Mouse (Mus musculus): ENCODE data around the gene Rps17. TPM values are rescaled to one million over a fixed set of nuclear protein-coding genes. Genes with fewer than 3 reads are reported as not detected.

The Rps17 gene
- 100 to 1,000 TPM; 818 to 856 TPM for total RNA-seq (2021)
- long read RNA-seq, experiment 1, transcript Rps17-201 (5 exons, 494 nt): major isoform, 79 of 101 reads
- long read RNA-seq, experiment 1, transcript Rps17-203 (4 exons, 660 nt): minor isoform, 17 of 101 reads
- long read RNA-seq, experiment 1, partial matches to known transcripts: 0 of 101 reads
- long read RNA-seq, experiment 1, other reads (novel, unspliced or antisense): 3 of 101 reads
- long read RNA-seq, experiment 2, transcript Rps17-203 (4 exons, 660 nt): minor isoform, 24 of 136 reads
- long read RNA-seq, experiment 2, transcript Rps17-201 (5 exons, 494 nt): major isoform, 110 of 136 reads
- long read RNA-seq, experiment 2, partial matches to known transcripts: 1 of 136 reads
- long read RNA-seq, experiment 2, other reads (novel, unspliced or antisense): 1 of 136 reads

DNA sequence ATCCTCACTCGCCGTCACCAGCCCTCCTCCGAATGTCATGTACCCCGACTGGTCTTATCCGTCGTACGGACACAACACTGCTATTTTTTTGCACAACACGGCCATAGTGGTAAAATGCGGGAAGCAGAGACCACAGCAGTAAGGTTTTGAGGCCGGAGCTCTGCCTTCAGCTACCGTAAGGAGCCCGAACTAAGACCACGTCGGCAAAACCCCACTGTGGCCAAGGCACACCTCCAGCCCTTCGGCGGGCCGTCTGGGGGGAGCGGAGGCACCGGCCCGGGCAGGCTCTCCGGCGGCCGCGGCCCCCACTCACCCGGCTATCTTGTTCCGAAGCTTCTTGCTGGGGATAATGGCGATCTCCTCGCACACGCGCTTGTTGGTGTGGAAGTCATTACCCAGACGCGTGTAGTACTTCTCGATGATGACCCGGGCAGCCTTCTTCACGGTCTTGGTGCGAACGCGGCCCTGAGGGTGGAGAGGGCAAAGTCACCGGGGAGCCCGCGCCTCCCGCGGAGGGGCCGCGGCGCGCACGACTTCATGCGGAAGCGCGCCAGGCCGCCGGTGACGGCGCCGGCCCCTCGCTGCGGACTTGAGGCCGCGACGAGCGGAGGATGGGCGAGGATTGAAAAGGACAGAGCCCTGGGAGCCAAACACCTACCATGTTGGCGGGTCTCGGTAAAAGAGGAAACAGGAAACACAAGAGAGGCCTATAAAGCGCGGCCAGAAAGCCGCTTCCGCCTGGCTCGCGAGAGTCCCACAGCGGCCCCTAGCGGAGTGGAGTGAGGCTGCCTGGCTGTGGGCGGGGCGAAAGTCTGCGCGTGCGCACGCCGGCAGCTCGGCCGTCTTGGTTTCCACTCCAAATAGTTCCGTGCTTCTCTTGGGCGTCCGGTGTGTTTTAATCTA is at the start of gene Rps17:
Gene Rps17 (minus strand): TSS at position 711 of the 903 bp plus-strand sequence.
- intact Hi-C loops (cut with DNase I): loop anchor here (5.0 kb wide), 3 partner anchors 178 to 487 kb away; partner anchors contain the start of gene Whamm
- DNase-seq: peak; percentile 100

DNA sequence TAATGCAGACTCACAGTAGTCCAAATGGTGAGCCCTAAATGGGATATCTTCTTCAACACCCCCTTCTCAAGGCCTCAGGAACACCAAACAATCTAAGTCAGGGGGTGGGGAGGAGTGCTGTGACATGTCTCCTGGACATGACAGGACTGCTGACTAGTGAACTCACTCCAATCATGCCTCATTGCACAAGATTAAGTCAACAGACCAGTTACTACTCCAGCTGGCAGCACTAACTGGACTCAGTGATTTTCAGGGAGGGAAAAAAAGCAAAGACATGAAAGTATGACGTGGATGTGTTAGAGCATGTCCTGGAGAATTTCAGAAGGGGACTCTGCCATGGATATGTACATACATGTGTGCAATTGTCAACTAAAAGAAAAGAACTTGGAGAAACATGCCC is 34.3 kb upstream of the Rps17 start:
- intact Hi-C loops (cut with DNase I): no loop called here
- no peak for DNase-seq

DNA sequence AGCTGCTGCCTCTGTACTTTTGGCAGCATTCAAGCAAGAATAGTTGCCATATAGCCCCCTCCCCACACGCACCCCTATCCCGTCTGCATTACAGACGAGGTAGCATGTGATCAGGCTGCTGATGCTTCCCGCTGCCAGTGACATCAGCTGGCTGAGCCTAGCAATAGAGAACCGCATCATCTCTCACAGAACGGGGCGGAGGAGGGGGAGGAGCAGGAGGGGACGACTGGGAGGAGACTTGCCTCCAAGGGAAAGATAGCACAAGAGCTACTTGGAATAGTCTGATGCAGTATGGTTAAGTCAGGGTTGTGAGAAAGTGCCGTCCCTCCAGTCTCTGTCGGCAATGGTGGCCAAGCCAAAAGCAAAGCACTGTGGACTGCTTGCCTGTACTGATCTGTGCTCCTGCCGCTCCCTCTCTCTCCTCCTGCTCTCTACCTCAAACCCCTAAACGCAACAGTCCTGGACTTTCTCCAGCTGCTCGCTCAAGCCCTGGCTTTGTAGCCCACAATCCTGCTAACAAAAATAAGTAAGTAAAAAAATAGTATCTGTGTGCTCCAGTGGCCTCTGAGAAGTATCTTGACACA is 27.4 kb upstream of the Rps17 start:
- intact Hi-C loops (cut with DNase I): no loop called here
- peak; percentile 21 to 34 for DNase-seq

DNA sequence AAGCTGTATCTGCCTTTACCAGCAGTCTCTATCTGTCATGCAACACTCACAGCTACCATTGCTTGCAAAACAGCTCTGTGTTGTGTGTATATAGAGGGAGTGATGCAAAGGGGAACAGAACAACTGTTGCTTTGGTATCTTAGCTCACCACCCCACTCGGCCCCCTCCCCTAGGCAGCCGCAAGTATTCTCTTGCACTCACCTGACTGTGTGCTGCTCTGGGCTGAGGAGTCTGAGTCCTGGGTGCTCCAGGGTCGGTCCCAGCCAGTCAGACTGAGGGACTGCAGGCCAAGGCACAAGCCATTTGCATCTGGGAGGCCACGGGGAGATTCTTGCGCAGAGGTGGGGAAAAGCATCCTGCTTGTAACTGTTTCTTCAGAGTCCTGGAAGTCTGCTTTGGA is 26.8 kb upstream of the Rps17 start:
- intact Hi-C loops (cut with DNase I): no loop called here
- DNase-seq: no peak

DNA sequence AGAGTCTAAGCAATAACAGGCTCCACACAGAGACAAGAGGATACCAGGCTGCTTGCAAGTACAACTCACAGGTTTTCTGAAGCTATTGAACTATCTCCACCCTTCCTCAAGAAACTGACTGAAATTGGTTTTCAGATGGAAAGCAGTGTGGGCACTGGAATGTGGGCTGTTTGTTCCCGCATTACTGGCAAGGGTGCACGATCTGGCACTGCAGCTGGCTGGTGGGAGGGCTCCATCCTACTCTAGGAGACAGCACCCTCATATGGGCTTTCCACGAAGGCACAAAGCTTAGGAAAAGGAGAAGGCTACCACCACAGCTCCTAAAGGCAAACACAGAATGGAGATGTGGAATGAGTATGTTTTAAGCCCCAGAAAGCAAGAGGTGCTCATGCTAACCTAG is 24.7 kb upstream of the Rps17 start:
- intact Hi-C loops (cut with DNase I): no loop called here
- DNase-seq: no peak

DNA sequence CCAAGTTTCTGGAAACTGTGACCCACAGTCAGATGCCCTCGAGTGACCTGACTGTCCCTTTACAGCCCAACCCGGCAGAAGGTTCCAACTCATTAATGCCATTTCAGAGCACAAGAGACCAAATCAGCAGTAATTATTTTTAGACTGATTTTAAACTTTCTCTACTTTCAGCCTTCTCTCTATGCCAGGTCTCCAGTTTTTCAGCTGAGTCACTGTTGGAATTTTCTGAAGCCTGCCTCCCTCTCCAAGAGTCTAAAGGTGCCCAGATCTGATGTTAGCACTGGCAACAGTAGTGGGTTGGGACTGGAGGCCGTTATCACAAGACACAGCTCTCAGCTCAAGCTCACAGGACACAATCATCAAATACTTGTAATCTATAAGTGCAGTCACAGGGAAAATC is 22.9 kb upstream of the Rps17 start:
- intact Hi-C loops (cut with DNase I): no loop called here
- no peak for DNase-seq

DNA sequence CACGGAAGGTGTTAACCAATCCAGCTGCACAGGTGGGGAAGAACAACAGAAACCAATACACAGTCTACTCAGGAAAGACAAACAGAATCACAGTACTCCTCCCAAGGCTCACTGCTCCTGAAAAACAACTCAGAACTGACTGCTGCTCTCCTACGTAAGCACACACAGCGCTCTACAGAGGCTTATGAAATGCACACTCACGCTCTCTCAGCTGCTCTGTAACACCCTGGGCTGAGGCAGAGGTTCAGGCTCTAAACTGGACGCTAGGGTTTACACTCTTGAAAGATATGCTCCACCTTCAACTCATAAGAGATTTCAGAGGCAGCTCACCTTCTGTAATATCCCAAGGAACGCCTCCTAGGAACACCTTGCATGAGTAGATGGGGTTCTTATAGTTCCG is 11.9 kb upstream of the Rps17 start:
- intact Hi-C loops (cut with DNase I): no loop called here
- no peak for DNase-seq

DNA sequence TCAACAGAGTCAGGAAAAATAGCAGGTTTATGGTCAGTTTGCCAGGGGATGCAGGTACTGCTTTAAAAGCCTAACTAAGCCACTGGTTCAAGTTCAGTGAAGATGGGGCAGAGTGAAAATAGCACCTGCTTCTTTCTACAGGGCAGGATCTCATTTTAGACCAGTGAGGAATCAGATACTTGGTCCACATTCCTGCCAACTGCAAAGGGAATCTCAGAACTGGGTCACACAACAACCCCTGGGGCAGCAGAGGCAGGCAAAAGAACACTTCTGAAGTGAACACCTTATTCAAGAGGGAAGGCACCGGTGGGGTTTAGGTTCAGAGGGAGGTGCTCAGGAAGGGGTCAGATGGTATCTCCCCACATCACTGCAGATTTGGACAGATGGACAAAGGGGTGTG is 11.3 kb upstream of the Rps17 start:
- DNase-seq: no peak
- intact Hi-C loops (cut with DNase I): no loop called here

DNA sequence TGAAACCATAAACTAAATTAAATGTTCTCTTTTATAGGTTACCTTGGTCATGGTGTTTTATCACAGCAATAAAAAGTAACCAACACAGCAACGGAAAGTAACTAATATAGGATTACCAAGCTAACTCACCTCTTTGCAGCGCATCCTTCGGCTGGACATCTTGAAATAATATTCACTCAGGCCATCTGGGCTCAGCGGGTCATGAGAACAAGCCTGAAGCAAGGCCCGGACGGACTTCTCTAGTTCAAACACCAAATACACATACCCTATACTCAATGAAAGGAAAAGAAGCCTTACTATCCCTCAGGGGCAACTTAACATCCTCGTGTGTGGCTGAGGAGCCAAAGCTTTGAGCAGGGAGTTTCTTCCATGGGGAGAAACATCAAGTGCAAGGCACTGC is 10.7 kb upstream of the Rps17 start:
- DNase-seq: no peak
- intact Hi-C loops (cut with DNase I): no loop called here

DNA sequence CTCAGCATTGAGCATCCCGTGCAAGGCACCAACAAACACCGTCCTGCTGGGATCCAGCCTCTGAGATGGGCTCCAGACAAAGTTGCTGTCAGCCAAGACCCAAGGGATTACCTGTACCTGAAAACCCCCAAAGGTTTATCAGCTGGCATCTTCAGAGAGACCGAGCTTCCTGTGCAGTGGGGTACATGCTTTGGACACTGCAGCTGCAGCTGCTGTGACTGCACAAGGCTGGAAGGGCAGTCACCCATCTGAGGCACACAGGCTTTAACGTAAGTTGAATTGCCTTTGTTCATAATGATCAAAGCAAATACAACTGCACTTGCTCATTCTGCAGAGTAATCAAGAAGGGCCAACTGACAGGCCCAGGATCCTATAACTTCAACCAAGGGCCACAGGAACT is 6.8 kb upstream of the Rps17 start:
- intact Hi-C loops (cut with DNase I): no loop called here
- DNase-seq: no peak

DNA sequence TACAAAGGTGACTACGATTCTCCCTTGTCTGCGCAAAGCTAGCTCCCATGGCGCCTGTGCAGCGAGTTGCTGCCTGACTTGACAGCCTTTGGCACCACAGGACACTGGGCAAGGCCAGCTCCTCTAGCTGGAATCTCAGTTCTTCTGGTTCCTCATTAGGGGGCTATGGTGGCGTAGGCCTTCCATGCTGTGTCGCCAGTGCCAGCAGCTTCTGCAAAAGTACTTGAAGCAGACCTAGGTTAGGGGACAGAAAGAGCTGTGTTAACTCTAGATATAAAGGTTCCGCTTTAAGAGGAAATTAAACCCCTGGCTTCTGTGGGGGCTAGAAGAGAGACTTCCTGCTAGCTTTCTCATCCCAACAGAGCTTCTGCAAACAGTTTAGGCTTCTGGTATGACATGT is 3.2 kb upstream of the Rps17 start:
- no peak for DNase-seq
- intact Hi-C loops (cut with DNase I): loop anchor here (5.0 kb wide), 2 partner anchors 174 to 224 kb away; partner anchors contain the start of gene Whamm

DNA sequence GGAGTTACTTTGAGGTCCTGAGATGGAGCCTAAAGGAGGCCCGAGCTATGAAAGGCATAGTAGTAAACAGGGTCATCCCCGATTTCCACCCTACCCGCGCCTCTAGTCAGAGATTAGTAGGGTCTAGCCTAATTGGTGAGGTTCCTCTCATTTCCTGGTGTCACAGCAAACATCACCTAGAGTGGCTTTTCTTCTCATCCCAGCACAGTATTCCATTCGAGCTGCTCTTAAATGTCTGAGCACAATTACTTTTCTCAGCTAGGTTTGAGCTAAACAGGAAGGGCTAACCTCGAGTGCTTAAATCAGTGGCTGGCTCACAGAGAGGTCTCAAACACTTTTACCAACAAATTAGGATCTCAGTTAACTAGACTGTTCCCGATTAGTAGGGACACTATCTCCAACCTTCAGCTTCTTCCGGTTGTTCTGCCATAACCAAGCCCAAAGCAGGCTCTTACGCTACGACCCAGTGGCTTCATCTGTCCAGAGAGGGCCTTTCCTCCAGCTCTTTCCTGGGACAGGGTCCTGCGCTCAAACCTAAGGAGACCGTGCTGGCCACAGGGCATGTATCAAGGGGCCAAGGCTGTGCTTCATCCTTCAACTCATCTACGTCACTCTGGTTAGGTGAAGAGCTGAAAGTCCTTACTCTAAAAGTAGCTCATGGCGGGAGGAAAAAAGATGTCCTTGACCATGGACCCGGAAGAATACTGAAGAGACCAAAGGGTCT is 555 bp upstream of the Rps17 start:
- no peak for DNase-seq
- intact Hi-C loops (cut with DNase I): loop anchor here (5.0 kb wide), 2 partner anchors 177 to 227 kb away; partner anchors contain the start of gene Whamm

DNA sequence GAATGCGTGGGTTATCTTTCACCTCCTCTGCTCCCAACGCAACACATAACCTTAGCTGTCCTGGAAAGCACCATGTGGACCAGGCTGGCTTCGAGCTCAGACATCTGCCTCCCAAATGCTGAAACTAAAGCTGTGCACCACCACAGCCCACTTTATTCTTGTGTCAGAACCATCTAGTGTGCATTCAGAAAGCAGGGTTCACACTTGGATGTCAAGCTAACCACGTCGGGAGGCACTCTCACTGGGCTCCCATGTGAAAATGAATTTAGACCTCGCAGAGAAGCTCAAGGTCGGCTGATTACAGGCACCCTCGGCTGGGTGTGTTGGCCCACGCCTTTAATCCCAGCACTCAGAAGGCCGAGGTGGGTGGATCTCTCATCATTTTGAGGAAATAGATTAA is 1.2 kb downstream of the Rps17 start:
- intact Hi-C loops (cut with DNase I): loop anchor here (5.0 kb wide), 1 partner anchor 487 kb away; no protein-coding TSS in a partner anchor
- no peak for DNase-seq

DNA sequence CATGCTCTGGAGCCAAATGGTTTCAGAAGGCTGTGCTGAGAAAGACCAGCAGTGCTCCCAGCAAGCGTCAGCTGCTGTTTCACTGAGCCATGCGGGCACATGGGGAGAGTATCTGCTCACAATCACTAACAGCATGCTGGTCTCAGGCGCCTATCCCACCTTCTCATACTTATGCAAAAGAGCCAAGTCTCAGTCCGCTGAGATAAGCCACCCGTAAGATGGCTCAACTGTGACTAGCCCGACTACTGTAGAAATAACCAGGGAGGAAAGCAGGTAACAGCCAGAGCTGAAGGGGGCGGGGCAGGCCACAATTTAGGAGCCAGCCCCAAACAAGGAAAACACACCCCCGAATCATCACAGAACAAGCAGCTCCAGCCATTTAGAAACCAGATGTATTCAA is 1.7 kb downstream of the Rps17 start:
- intact Hi-C loops (cut with DNase I): loop anchor here (5.0 kb wide), 1 partner anchor 486 kb away; no protein-coding TSS in a partner anchor
- no peak for DNase-seq

DNA sequence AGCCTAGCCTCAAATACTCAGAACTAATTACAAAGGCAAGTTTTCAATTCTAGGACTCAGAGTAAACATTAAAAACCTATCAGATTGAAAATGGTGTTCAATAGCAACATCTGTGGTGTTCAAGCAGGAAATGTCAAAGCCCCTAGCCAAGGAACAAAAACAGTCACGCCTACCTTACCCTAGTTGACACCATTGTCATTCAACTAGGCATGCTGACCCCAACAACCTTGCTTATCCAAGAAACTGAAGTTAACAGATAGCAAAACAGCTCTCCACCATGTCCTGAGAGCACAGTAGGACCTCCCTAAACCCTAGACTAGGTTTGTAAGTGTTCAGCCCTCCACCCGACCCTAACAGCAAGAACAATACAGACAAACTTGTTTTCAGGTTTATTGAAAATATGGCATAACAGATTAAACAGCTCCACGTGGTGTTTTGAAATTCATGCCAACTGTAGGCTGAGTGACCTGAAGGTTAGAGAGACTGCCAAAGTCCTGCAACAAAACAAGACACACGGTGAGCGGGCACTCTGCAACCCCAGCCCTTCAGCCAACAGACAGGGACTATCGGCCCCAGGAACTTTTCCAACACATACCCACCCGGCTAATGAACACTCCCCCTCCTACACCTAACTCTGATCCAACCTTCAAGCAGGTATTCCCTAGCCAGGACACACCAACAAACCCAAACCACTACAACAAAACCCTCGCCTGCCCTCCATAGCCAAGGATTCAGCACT is 2.5 kb downstream of the Rps17 start:
- intact Hi-C loops (cut with DNase I): loop anchor here (5.0 kb wide), 1 partner anchor 485 kb away; no protein-coding TSS in a partner anchor
- DNase-seq: no peak

DNA sequence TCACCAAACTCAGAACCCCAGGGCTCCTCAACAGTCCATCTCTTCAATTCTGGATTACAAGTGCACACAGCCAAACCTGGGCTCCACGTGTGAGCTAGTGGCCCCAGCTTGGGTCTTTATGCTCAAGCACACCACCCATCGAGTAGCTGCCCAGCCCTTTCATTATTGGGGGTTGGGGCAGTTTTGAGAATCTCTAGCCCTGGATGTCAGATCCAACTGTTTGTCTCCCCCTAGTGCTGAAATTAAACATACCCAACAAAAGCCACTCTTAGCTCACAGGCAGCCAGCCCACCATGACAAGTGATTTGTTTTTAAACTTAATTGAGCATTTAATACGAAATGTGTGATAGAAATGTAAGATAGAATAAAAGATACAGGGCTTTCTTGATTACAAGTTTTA is 3.5 kb downstream of the Rps17 start:
- intact Hi-C loops (cut with DNase I): loop anchor here (1.0 to 5.0 kb wide), 3 partner anchors 133 to 484 kb away; no protein-coding TSS in a partner anchor
- DNase-seq: peak in 1 of 2 experiments; percentile 45

DNA sequence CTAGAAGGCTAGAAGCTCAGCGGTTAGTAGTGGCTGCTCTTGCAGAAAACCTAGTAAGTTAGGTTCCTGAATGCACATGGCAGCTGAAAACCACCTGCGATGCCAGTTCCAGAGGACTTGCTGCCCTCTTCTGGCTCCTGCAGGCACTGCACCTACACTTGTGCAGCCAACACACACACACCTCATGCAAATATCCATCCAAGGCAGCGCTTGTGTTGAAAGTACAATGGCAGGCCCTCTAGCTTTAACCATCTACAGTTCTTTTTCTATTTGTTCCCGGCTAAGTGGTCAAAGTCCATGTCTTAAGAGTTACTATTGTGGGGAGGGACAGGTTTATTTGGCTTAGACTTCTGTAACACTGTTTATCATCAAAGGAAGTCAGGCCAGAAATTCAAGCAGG is 5.3 kb downstream of the Rps17 start:
- DNase-seq: peak; percentile 52 to 69
- intact Hi-C loops (cut with DNase I): loop anchor here (2.0 to 5.0 kb wide), 2 partner anchors 131 to 482 kb away; no protein-coding TSS in a partner anchor

DNA sequence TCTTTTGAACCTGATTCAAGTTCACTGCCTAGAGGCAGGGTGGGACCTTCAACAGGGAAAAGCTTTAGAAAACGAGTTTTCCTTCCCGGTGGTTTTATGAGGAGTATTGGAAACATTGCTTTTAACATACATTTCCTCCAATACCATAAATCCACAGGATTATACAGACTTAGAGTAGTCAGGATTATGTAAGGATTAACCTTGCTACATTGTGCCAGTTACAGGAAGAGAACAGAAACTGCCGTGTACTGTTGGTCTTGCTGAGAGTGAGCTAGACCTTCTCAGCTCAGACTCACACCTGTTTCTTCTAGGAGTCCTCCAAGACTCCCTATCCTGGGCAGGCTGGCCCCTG is 6.6 kb downstream of the Rps17 start:
- no peak for DNase-seq
- intact Hi-C loops (cut with DNase I): no loop called here

DNA sequence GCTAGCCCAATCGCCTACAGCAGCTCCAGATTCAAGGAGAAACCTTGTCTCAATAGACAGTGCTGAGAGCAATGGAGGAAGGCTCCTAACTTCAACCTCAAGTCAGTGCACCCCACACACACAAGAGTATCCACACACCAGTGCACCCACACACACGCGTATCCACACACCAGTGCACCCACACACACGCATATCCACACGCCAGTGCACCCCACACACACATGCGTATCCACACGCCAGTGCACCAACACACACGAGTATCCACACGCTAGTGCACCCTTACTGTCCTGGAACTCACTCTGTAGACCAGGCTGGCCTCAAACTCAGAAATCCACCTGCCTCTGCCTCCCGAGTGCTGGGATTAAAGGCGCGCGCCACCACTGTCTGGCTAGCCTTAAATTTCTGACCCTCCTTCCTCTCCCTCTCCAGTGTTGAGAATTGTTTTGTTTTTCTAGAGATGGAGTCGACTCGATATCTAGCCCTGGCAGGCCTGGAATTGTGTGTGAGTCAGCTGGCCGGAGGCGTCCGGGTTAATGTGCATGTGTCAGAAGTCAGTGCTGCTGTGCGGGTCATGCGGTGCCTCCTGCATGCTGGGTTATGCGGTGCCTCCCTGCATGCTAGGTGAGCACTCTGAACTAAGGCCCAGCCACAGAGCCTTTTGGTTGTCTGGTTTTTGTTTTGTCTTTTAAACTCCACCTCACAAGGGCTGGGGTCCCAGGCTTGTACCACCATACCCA is 7.1 kb downstream of the Rps17 start:
- intact Hi-C loops (cut with DNase I): no loop called here
- no peak for DNase-seq
